Mouse (Mus musculus): Measurements from ENCODE around the gene Snx11.

DNA sequence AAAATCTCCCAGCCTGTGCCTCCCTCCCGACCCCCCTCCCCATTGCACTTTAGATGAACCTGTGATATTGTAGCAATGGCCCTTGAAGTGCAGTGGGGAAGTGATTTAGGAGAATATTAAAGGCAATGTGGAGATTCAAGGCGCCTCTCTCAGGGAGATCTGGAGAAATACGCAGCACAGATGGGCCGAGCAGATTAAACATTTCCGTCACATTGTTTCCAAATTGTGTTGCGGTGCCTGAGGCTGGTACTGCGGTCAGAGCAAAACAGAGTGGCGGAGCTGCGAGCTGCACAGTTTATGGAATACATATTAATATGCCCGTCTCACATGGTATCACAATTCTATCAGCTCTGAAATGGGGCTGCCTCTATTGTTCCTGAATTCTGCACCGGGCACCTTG lies 34.4 kb downstream of the Snx11 start:
- no peak for TF ChIP-seq ZNF384 (IDR thresholded peaks at IDR 0.05; ENCODE audit: low read depth, low read length)
- no peak for TF ChIP-seq HCFC1 (IDR thresholded peaks at IDR 0.05; ENCODE audit: borderline replicate concordance, insufficient read depth, low read length)
- TF ChIP-seq ZC3H11A (IDR thresholded peaks at IDR 0.05; ENCODE audit: borderline replicate concordance, low read depth, low read length), result no peak
- no peak for TF ChIP-seq MAFK (IDR thresholded peaks at IDR 0.05; ENCODE audit: insufficient read depth, low read depth, low read length)

Measured in ES-E14 (cell line).